Mouse (Mus musculus) heart, adult 2 months (tissue): ENCODE results near the gene Olfr802.

Source experiments
- CTCF ChIP-seq: fragments of 200-600 bp; IDR thresholded peaks from 2 replicates; pipeline ENCODE4 v1.8.1; 2022; ENCODE audit warnings: antibody characterized with exemption, mild to moderate bottlenecking, moderate library complexity
- POLR2A ChIP-seq: fragments of 200-500 bp; IDR thresholded peaks from 2 replicates; pipeline ENCODE4 v1.6.1; 2011; ENCODE audit warnings: mild to moderate bottlenecking, low read depth, low read length, control low read depth; ENCODE audit not compliant: insufficient read depth

- no peak for TF ChIP-seq CTCF
- TF ChIP-seq POLR2A: no peak
Observed at GRCm38 (mm10) chr10:129729275-129729674, 41.3 kb upstream of the Olfr802 start, which contains the start of gene Olfr805.
